Mouse (Mus musculus) embryonic facial prominence, embryonic 15.5 days (tissue): ENCODE measurements around the gene Gm45837. TPM values are rescaled to one million over a fixed set of nuclear protein-coding genes. Genes with fewer than 3 reads are reported as not detected.
"Not testable (repeated sequence)": the region's sequence is repeated elsewhere in the genome, so short reads cannot be mapped to it uniquely, and the experiment has no call there.

Source experiments
- ATAC-seq: fragments of 200-750 bp; cut with Nextera tagmentation; 2 replicates; pipeline ENCODE4 v1.8.0; 2017; ENCODE audit warnings: low read depth, moderate TSS enrichment; ENCODE audit not compliant: insufficient number of reproducible peaks, low FRiP score, low TSS enrichment
- H3K27ac ChIP-seq: fragments of 300-500 bp; sonication (generic); replicated peaks from 2 replicates; pipeline ENCODE4 v1.5.1; 2015; ENCODE audit warnings: mild to moderate bottlenecking, inconsistent platforms
- H3K27me3 ChIP-seq: fragments of 300-500 bp; sonication (generic); 2 replicates; pipeline ENCODE4 v1.6.1; 2015; ENCODE audit warnings: inconsistent platforms
- H3K36me3 ChIP-seq: fragments of 300-500 bp; sonication (generic); 2 replicates; pipeline ENCODE4 v1.6.1; 2015; ENCODE audit warnings: mild to moderate bottlenecking, inconsistent platforms
- H3K4me1 ChIP-seq: fragments of 300-500 bp; sonication (generic); 2 replicates; pipeline ENCODE4 v1.6.1; 2015; ENCODE audit warnings: inconsistent platforms
- H3K4me2 ChIP-seq: fragments of 300-500 bp; sonication (generic); replicated peaks from 2 replicates; pipeline ENCODE4 v1.6.1; 2015; ENCODE audit warnings: mild to moderate bottlenecking, inconsistent platforms
- H3K4me3 ChIP-seq: fragments of 300-500 bp; sonication (generic); replicated peaks from 2 replicates; pipeline ENCODE4 v1.5.1; 2015; ENCODE audit warnings: mild to moderate bottlenecking, inconsistent platforms
- H3K9ac ChIP-seq: fragments of 300-500 bp; sonication (generic); 2 replicates; pipeline ENCODE4 v1.6.1; 2015; ENCODE audit warnings: inconsistent platforms
- H3K9me3 ChIP-seq: fragments of 300-500 bp; sonication (generic); replicated peaks from 2 replicates; pipeline ENCODE4 v1.6.1; 2016; ENCODE audit warnings: inconsistent platforms
- WGBS: fragments of 180-500 bp; shearing (Covaris S2); methylation state at CpG from one replicate; pipeline ENCODE4 v1.1.7; 2015; 5-methylcytosine and 5-hydroxymethylcytosine counted together
- microRNA counts: library from miRNA; unstranded; fragments of <30 nt; microRNA quantifications from one replicate; lab custom pipeline; 2016
- microRNA-seq: library from miRNA; unstranded; fragments of <30 nt; microRNA quantifications from one replicate; pipeline ENCODE4, GENCODE M21; 2016; ENCODE audit warnings: borderline number of aligned reads
- polyA plus RNA-seq: library from polyadenylated mRNA; unstranded; fragments of >200 nt; fragmentation: Nextera tagmentation; extraction: Ambion mirVana; gene quantifications from 2 replicates; pipeline ENCODE4 v1.2.1, GENCODE M21; 2015

Gm45837 gene
- polyA plus RNA-seq, 1 experiment from 2014 or later, result 3.4 TPM

DNA sequence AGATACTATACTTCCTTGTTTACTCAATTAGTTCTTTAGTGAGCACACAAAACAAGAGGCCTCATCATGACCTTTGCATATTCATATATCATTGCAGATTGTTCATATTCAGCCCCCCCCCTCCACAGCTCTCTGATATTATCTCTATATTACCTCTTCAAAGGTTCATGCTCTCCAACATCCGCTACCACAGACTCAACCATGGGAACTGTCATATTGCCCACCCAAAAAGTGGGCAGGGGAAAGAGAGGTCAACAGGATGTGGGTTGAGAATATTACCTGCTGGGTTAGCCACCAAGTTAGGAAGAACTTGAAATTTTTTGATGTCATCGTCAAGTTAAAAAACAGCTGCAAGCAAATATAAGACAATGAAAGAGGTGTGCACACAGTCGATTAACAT is 144.8 kb downstream of the Gm45837 start:
- not testable (repeated sequence) for ATAC-seq, H3K27me3 ChIP-seq, H3K9me3 ChIP-seq, H3K4me1 ChIP-seq, H3K4me2 ChIP-seq, H3K36me3 ChIP-seq, H3K4me3 ChIP-seq, H3K9ac ChIP-seq, H3K27ac ChIP-seq
- 89% methylated on average over 3 of the region's 3 CpGs for WGBS

GRCm38 (mm10) chr7:101557391-101557790 is 146.7 kb downstream of the Gm45837 start:
- Histone ChIP-seq H3K4me1 (no peaks in the 10 kb centered on the region), H3K36me3 (no peaks in the 10 kb centered on the region), H3K4me2 (no peak overlapping the region), H3K9me3 (no peaks in the 10 kb centered on the region), H3K27me3 (no peaks in the 10 kb centered on the region), H3K27ac (no peak overlapping the region), H3K4me3 (no peak overlapping the region), H3K9ac (no peak overlapping the region)
- 59% methylated on average over 1 of the region's 1 CpGs for WGBS
- ATAC-seq, result no peak

GRCm38 (mm10) chr7:101559393-101559792 is 148.7 kb downstream of the Gm45837 start:
- not testable (repeated sequence) for H3K4me3 ChIP-seq, H3K36me3 ChIP-seq, H3K27ac ChIP-seq, H3K9ac ChIP-seq, ATAC-seq, H3K9me3 ChIP-seq, H3K4me2 ChIP-seq, H3K27me3 ChIP-seq, H3K4me1 ChIP-seq
- 72% methylated on average over 5 of the region's 5 CpGs for WGBS

MicroRNAs within 50 kb of the gene (microRNA counts, 519-probe panel; counts per million panel counts)
- microRNA mmu-miR-139-3p (lab: Ali Mortazavi, UCI), result 1,032 counts per million, percentile 5 among the panel's probes with 10 or more counts
- microRNA mmu-miR-139-5p (lab: Ali Mortazavi, UCI), result 1,981 counts per million, percentile 38 among the panel's probes with 10 or more counts

Small RNA genes lying within 50 kb of the gene (microRNA-seq; reads per million reads assigned to microRNA genes)
- 1,971 reads per million, percentile 82 among the genes with 10 or more reads in this experiment for gene Mir139

Other genes with a start within 250 kb of the Gm45837 start
- 20.4 and 21.5 TPM in 2 replicates for gene Atg16l2, start 108.6 kb upstream of the Gm45837 start, polyA plus RNA-seq
- 33.9 and 34.2 TPM in 2 replicates for gene Stard10, start 93.8 kb upstream of the Gm45837 start, polyA plus RNA-seq
- gene Arap1, start 62.8 kb upstream of the Gm45837 start, polyA plus RNA-seq, result 82.5 and 82.8 TPM in 2 replicates
- gene Pde2a, start 10.8 kb downstream of the Gm45837 start, polyA plus RNA-seq, result 10.0 and 12.5 TPM in 2 replicates
- gene Art2b, start 174.7 kb downstream of the Gm45837 start, polyA plus RNA-seq, result not detected in 2 replicates